Mouse (Mus musculus) left cerebral cortex, postnatal 4 days (tissue): ENCODE data around the gene Sept1. TPM values are rescaled to one million over a fixed set of nuclear protein-coding genes. Genes with fewer than 3 reads are reported as not detected.
A peak's percentile ranks its signal among the peaks of the same experiment; 100 is the strongest.
"Not testable (repeated sequence)": the region's sequence is repeated elsewhere in the genome, so short reads cannot be mapped to it uniquely, and the experiment has no call there.

Experiments
- DNase-seq: peaks from one replicate; pipeline ENCODE4 v3.0.0-alpha.2; 2022
- intact Hi-C: fragments of 180-260 bp; cut with DNase I; formaldehyde crosslinking; loops from one replicate; pipeline ENCODE4 v1.15.1; 2025
- total RNA-seq, 2 experiments: library from RNA; stranded (reverse); gene quantifications; 2 replicates each; pipeline ENCODE4 v1.2.3; 2021

Gene Sept1
- total RNA-seq, 2 experiments from 2014 or later: 7.9 to 8.8 TPM

DNA sequence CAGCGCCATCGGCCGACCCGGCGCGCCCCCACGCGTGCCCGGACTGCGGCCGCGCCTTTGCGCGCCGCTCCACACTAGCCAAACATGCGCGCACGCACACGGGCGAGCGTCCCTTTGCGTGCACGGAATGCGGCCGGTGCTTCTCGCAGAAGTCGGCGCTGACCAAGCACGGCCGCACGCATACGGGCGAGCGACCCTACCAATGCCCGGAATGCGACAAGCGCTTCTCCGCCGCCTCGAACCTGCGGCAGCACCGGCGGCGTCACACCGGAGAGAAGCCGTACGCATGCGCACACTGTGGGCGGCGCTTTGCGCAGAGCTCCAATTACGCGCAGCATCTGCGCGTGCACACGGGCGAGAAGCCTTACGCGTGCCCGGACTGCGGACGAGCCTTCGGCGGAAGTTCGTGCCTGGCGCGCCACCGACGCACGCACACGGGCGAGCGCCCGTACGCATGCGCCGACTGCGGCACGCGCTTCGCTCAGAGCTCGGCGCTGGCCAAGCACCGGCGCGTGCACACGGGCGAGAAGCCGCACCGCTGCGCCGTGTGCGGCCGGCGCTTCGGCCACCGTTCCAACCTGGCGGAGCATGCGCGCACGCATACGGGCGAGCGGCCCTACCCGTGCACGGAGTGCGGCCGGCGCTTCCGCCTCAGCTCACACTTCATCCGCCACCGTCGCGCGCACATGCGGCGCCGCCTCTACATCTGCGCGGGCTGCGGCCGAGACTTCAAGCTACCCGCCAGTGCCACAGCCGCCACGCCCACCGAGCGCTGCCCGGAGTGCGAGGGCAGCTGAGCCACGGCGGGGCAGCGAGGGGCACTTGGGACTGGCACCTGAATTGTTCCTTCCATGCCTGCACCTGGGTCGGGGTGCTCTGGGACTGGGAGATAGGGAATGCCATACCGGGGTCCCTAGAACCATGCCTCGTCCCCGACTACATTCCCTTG lies 21.2 kb upstream of the Sept1 start:
- DNase-seq: peak; percentile 98
- intact Hi-C loops: no loop called here

DNA sequence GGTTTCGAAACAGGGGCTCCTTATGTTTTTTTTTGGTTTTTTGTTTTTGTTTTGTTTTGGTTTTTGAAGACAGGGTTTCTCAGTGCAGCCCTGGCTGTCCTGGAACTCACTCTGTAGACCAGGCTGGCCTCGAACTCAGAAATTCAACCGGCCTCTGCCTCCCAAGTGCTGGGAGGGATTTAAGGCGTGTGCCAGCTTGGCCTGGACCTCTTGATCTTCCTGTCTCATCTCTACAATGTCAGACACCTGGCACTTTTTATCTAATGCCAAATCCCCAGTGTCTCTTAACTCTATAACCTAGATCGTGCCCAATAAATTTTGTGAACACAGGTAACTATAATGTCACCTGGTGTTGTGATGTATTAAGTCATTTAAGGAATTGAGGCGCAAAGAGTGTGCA lies 20.4 kb upstream of the Sept1 start:
- intact Hi-C loops: no loop called here
- DNase-seq: no peak

DNA sequence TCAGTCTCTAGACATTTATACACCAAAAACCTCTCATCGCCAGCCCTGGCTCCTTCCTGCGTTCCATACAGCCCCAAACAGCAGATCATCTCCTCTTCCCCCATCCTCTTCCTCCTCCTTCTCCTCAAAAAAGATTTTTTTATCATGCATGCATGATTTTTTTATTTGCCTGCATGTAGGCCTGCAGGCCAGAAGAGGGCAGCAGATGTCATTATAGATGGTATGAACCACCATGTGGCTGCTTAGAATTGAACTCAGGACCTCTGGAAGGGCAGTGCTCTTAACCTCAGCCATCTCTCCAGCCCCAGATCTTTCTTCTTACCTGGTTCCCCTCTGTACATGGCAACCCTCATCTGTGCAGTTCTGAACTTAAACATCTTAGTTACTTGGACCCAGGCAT lies 19.5 kb upstream of the Sept1 start:
- intact Hi-C loops: no loop called here
- no peak for DNase-seq

DNA sequence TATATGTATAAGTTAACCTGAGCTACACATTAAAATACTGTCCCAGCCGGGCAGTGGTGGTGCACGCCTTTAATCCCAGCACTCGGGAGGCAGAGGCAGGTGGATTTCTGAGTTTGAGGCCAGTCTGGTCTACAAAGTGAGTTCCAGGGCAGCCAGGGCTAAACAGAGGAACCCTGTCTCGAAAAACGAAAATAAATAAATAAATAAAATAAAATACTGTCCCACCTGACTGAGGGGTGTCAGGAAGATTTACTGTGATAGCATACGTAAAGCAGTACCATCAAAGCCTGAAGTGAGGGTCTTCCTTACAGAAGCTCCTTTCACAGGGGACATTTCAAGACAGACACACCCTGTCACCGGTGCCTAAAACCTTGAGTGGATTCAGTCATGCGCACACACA lies 17.6 kb upstream of the Sept1 start:
- intact Hi-C loops, DNase-seq: not testable (repeated sequence)

DNA sequence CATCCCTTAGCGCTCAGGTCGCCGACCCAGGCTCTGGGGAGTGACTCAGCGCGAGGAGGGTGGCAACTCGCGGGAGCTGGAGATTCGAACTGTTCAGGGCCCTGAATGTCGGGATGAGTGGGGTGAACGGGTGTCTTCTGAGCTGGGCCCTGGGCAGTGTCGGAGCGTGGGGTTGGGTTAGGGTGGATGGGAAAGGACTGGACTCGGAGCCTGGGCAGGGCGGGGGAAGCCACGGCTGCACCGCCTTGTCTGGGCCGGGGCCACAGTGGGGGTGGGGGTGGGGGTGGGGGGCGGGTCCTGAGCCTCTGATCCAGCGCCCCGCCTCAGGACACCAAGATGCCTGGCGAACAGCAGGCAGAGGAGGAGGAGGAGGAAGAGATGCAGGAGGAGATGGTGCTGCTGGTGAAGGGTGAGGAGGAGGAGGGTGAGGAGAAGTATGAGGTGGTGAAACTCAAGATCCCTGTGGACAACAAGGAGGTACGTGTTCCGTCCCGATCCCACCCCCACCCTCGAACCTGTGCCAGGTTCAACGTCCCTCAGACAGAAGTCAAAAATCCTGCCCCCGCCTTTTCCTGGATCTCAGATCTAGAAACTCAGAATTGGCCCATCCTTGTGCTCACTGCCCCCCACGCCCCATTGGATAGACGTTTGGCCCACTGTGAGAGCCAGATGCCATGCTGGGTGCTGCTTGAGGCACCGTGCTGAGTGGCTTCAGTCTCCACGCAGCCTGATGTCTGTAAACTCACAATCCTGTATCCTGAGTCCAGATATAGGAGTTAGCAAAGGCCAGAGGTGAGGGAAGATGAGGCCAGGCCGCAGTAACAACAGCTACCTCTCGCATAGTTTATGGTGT lies 12.0 kb upstream of the Sept1 start:
- intact Hi-C loops: no loop called here
- peak; percentile 49 for DNase-seq

DNA sequence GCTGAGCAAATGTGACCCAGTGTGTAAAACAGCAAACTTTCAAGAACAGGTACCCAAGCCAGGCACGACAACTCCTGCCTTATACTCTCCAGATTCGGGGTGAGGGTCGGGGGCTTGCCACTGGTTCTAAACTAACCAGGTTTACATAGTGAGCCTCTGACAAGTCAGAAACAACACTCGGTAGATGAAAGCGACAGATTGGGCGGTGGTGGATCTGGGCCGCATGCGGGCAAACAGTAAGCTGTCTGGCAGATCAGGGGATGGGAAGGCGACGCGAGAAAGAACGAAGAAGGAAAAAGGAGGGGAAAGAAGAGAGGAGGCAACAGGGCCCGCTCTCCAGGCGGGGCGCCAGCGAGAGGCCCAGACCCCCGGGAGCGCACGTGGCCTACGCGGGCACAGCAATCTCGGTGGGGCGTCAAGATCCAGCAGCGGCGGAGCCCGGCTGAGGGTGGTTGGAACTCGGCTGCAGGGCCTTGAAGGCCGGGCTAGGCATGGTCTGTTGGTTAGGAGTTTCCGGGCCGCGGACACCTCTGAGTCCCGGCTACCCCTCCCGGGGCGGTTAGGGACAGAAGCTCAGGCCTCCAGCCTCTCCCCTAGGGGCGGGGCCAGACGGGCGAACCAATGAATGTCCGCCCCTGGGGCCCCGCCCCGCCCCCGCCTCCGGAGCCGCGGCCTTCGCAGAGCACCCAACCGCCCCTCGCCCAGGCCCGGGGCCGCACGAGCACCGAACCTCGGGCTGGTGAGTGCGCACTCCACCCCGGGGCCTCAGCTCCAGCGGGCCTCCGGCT lies 11.1 kb upstream of the Sept1 start, which contains the start of gene Zfp771:
Gene Zfp771, plus strand, starts transcription at position 405 of the 788 bp plus-strand sequence.
- intact Hi-C loops: no loop called here
- DNase-seq: peak; percentile 98

DNA sequence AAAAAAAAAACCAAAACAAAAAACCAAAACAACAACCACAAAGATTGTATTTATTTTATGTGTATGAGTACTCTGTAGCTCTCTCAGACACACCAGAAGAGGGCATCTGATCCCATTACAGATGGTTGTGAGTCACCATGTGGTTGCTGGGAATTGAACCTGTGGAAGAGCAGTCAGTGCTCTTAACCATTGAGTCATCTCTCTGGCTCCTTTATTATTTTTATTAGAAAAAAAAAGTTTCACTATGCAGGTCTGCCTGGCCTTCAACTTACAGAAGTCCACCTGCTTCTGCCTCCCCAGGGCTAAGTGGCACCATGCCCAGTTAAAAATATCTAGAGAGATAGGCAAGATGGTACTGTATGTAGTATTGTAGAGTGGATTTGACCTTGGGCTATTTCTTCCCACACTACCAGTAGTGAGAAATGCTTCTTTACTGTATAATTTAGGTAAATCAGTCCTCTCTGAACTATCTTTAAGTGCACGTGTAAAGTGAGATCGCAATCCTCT lies 10.5 kb upstream of the Sept1 start:
- no peak for DNase-seq

DNA sequence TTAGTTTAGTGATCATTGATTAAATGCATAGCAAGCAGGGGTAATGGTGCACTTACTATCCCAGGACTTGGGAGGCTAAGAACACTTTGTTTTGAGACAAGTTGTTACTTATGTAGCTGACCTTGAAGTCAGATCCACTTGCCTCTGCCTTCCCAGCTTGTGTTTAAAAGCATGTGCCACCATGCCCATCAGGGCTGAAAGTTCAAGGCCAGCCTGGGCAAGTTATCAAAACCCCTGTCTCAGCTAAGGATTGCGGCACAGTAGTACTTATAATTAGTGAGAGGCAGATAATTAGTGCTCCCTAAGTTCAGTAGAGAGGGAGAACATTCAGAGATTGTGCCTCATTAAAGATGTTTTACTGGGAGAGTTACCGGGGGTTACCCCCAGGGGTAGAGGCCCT lies 1.8 kb upstream of the Sept1 start:
- intact Hi-C loops: no loop called here
- no peak for DNase-seq

More for the DNA sequence above, 10.5 kb upstream of the Sept1 start:
- intact Hi-C loops: no loop called here

DNA sequence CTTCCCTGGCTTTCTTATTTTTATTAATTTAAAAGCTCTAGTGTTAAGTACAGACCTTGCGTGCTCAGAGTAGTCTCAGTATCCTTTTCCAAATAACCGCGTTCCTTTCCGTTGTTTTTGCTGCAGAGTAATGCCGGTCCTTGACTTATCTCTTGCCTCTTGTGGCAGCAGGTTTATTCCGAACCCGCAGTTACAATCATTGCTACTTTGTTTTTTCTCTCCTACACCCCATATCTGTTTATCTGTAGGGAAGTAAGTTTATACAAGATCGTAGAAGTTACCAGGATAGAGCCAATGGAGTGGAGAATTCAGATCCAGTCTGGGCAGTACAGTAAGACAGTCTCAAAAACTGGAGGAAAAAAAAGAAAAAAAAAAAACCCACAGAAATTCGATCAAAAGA lies 835 bp upstream of the Sept1 start:
- DNase-seq: no peak
- intact Hi-C loops: no loop called here

DNA sequence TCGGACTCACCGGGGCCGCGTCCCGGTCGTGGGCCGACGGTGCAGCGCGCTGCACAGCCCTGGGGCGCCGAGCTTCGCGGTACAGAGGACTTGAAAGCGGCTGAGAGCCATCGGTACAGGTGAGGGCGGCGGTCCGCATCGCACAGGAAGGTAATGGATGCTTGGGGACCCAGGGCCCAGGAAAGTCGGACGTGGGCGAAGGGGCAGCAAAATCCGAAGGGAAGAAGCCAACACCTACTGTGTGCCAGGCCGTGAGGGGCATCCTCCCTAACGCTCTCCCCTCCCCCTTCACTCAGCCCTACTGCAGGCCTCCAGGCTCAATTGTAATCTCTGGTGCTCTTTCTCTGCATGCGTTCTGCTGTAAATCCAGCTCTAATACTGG lies 429 bp upstream of the Sept1 start:
- peak; percentile 42 for DNase-seq
- intact Hi-C loops: no loop called here

DNA sequence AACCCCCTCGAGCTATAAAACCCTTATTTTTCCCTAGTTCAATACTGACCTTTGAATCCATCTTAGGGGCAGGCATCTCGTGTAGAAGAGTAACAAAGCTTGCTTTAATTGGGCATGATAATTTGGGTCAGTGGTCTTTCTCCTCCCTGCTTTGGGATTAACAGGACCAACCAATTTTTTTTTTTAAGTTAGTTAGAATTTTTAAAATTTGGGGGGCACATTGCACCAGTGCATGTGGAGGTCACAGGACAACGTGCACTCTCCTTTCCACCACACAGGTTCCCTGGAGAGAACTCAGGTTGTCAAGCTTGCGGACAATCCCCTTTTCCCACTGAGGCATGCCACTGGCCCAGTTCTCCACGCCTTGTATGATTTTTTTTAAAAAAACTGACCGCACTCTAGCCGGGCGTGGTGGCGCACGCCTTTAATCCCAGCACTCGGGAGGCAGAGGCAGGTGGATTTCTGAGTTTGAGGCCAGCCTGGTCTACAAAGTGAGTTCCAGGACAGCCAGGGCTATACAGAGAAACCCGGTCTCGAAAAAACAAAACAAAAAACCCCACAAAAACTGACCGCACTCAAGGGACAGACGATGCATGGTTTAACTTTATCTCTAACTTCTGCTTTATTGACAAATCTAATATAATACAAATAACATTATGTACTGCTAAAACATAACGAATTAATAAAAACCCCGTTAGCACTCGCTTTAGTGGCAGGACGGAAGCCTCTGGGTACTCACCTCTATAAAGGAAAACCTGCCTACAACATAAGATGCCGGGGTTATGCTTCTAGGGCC lies 906 bp downstream of the Sept1 start:
- no peak for DNase-seq
- intact Hi-C loops: no loop called here

DNA sequence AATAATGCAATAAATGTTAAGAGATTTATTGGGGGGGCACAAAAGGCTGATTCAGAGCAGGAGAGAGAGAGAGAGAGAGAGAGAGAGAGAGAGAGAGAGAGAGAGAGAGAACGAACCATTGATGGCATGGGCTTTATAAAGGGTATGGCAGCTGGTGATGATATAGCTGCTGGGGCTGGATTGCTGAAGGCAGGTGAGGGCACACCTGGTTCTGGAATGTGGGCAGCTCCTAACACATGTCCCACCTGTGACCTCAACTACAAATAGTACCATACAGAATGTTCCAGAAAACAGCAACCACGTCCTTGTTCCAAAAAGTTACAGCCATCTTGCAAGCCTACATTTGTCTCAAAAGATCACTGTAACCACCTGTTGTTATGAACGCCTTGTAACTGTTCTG lies 1.6 kb downstream of the Sept1 start:
- intact Hi-C loops: no loop called here

DNA sequence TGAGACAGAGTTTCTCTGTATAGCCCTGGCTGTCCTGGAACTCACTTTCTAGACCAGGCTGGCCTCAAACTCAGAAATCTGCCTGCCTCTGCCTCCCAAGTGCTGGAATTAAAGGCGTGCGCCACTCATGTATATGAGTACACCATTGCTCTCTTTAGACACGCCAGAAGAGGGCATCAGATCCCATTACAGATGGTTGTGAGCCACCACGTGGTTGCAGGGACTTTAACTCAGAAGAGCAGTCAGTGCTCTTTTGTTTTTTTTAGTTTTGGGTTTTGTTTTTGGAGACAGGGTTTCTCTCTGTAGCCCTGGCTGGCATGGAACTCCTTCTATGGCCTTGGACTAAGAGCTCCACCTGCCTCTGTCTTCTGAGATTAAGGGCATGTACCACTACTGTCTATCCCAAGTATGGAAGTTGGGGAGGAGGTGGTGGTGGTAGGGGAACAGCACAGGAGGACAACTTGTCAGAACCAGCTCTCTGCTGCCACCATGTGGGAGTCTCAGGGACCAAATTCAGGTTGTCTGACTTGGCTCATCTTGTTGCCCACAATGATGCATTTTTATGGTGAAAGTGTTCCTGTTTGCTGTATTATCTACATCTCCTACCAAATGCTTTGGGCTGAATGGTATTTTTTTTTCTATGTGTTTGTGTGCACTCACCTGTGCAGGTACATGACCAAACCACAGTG lies 4.2 kb downstream of the Sept1 start:
- intact Hi-C loops: no loop called here
- peak; percentile 85 for DNase-seq

More for the DNA sequence above, 1.6 kb downstream of the Sept1 start:
- no peak for DNase-seq

DNA sequence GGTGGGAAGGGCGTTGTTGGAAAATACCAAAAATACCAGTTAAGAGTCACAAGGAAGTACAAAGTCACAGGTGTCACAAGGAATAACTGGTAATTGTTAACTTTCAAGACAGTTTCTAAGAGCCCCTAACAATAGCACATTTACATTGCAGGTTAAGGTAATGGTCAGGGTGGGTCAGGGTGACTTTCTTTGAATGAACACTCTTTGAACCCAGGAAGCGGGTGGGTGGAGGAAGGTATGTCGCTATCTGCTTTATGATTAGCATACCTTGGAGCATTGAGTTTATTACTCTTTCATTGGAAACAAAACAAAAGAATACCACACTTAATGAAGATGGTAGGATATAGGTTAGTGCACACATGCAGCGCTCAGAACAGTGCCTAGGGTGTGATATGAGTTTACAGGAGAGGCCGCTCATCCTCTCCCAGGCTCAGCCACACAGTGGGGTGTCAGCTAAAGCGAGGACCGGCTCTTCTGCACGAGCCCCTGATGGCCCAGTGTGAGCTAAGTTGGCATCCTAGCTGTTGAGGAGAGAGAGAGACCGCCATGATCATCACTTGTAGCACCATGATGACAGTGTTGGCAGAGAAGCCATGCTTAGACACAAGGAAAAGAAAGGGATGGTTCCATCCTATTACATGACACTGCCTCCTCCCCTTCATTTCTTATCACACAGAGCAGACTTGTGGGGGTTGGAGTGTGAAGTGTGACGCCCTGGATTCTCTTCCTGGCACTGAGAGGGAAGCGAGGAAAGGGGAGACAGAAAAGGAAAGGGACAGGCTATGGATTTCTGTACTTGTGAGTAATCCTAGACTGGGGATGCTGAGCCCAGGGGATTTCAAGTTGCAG lies 7.6 kb downstream of the Sept1 start:
- intact Hi-C loops: no loop called here
- DNase-seq: no peak

DNA sequence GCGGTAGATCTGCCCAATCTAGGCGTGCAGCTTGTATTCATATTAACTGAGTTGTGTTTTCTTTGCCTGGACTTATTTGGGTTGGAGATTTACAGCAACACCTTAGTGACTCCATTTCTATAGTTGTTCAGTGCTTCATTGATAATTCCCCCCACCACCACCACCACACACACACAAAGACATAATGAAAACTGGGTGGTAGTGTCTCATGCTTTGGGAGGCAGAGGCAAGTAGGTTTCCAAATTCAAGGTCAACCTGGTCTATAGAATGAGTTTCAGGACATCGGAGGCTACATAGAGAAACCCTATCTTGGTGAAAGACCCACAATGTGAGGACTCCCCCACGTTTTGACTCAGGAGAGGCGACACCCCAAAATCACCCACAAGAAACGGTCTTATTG lies 8.3 kb downstream of the Sept1 start:
- intact Hi-C loops: no loop called here
- DNase-seq: no peak

DNA sequence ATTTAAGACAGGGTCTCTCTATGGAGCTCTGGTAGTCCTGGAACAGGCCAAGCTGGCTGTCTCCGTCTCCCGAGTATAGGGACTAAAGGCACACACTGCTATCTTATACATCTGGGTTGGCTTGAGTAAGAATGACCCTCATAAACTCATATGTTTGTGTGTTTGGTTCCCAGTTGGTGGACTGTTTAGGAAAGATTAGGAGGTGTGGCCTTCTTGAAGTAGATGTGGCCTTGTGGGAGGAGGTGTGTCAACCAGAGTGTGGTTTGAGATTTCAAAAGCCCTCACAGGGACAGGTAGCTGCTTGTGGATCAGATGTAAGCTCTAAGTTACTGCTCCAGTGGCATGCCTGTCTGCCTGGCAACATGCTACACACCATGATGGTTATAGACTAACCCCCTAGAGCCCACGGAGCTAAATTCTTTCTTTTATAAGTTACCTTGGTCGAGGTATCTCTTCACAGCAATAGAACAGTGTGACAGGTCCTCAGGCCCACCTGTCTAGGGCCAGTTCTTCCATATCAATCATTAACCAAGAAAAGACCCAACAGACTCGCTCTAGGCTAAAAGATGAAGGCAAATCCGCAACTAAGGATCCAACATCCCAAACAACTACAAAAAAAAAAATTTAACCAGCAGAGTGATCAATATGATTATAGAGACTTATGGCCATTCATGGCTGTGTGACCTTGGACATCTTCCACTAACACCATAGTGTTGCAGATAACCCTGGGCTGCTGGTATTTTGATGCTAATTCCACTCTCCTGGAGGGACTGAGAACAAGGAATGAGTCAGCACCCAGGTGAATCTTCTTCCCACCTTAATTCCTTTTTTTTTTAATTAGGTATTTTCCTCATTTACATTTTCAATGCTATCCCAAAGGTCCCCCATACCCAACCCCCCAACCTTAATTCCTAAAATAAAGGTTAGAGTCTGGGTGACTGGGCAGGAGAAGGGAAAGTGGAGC lies 9.1 kb downstream of the Sept1 start:
- no peak for DNase-seq
- intact Hi-C loops: no loop called here

DNA sequence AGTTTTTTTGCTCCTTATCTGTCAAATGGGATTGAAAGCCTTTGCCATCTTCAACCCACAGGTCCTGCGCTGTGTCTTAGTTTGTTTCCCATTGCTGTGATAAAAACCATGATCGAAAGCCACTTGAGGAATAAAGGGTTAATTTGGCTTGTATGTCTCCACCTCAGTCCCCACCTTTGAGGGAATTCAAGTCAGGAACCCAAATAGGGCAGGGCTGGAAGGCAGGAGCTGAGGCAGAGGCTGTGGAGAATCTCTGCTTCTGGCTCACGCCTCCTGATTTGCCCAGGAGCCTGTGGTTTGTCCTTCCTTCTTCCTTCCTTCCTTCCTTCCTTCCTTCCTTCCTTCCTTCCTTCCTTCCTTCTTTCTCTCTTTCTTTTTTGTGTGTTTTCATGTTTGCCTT lies 9.8 kb downstream of the Sept1 start:
- intact Hi-C loops: no loop called here

More for the DNA sequence above, 9.8 kb downstream of the Sept1 start:
- DNase-seq: no peak
